Mouse (Mus musculus) left cerebral cortex, adult 9 months (tissue): Measurements from ENCODE around the gene Fbxl17.

Source experiments
- DNase-seq, 2 experiments: peaks; one replicate each; pipeline ENCODE4 v3.0.0; 2022; ENCODE audit warnings: low spot score in 2 of 2

Fbxl17 gene

GRCm38 (mm10) chr17:63459712-63460495 is 39.9 kb downstream of the Fbxl17 start:
- DNase-seq: no peak

- no peak for DNase-seq
Observed at GRCm38 (mm10) chr17:63458052-63458451, 41.8 kb downstream of the Fbxl17 start.

GRCm38 (mm10) chr17:63451311-63452006 is 48.4 kb downstream of the Fbxl17 start:
- no peak for DNase-seq

GRCm38 (mm10) chr17:63447691-63448090 is 52.1 kb downstream of the Fbxl17 start:
- no peak for DNase-seq

GRCm38 (mm10) chr17:63446971-63447679 is 52.7 kb downstream of the Fbxl17 start:
- DNase-seq: no peak

- DNase-seq: no peak
Observed at GRCm38 (mm10) chr17:63445212-63445611, 54.6 kb downstream of the Fbxl17 start.

- no peak for DNase-seq
Observed at GRCm38 (mm10) chr17:63437424-63437823, 62.4 kb downstream of the Fbxl17 start.

GRCm38 (mm10) chr17:63434081-63434480 is 65.7 kb downstream of the Fbxl17 start:
- DNase-seq: no peak

GRCm38 (mm10) chr17:63431650-63432049 is 68.2 kb downstream of the Fbxl17 start:
- no peak for DNase-seq

- no peak for DNase-seq
Observed at GRCm38 (mm10) chr17:63430395-63431075, 69.3 kb downstream of the Fbxl17 start.

- no peak for DNase-seq
Observed at GRCm38 (mm10) chr17:63423851-63424250, 76.0 kb downstream of the Fbxl17 start.

GRCm38 (mm10) chr17:63422685-63423084 is 77.1 kb downstream of the Fbxl17 start:
- no peak for DNase-seq

- no peak for DNase-seq
Observed at GRCm38 (mm10) chr17:63421864-63422263, 78.0 kb downstream of the Fbxl17 start.

GRCm38 (mm10) chr17:63419503-63419902 is 80.3 kb downstream of the Fbxl17 start:
- no peak for DNase-seq

- DNase-seq: no peak
Observed at GRCm38 (mm10) chr17:63413973-63414580, 85.7 kb downstream of the Fbxl17 start.

- DNase-seq: no peak
Observed at GRCm38 (mm10) chr17:63411564-63411963, 88.3 kb downstream of the Fbxl17 start.

GRCm38 (mm10) chr17:63410101-63410500 is 89.7 kb downstream of the Fbxl17 start:
- no peak for DNase-seq

GRCm38 (mm10) chr17:63405955-63406354 is 93.9 kb downstream of the Fbxl17 start:
- DNase-seq: no peak

- no peak for DNase-seq
Observed at GRCm38 (mm10) chr17:63405471-63405870, 94.3 kb downstream of the Fbxl17 start.

GRCm38 (mm10) chr17:63404968-63405367 is 94.8 kb downstream of the Fbxl17 start:
- no peak for DNase-seq

GRCm38 (mm10) chr17:63403801-63404415 is 95.9 kb downstream of the Fbxl17 start:
- DNase-seq: no peak
